Mouse (Mus musculus) layer of hippocampus, adult 9-11 months (tissue): ENCODE measurements around the gene St3gal4.
"Not testable (repeated sequence)": the region's sequence is repeated elsewhere in the genome, so short reads cannot be mapped to it uniquely, and the experiment has no call there.

Source experiments
- DNase-seq: peaks from one replicate; pipeline ENCODE4 v3.0.0; 2022

St3gal4 gene

GRCm38 (mm10) chr9:35119168-35119567, at the start of gene St3gal4:
St3gal4 (minus strand) TSS chr9:35119268.
- DNase-seq = no peak

GRCm38 (mm10) chr9:35166798-35167635, 47.9 kb upstream of the St3gal4 start:
- peak; percentile 38 for DNase-seq

DNA sequence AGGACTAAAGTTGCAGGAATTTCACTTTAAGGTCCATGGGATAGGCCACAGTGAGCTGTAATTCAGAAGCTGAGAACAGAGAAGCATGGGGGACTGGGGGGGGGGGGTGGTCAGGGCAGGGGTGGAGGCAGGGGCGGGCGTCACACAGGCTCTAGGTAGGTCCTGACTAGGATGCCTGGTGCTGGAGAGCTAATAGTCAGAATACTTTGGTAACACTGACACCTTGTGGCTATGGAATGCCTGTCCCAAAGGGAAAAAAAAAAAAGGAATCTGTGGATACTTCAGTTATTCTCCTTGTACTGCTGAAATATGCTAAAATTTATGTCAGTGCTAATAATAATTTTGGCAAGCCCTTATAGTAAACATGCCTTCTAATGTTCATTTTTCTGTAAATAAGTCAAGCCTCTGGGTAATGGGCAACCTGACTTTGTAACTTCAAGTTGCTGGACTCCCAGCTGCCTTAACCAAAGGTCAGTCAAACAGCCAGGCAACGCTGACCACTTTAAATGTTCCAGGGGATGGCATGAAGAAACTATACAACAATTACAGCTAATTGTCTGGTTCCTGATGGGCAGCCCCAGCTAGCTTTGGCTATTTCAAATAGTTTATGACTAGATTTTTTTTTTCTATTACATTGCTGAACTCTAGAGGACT, 47.2 kb upstream of the St3gal4 start:
- DNase-seq = no peak

- DNase-seq = no peak
These were observed 45.2 kb upstream of the St3gal4 start for GRCm38 (mm10) chr9:35164142-35164874.

DNA sequence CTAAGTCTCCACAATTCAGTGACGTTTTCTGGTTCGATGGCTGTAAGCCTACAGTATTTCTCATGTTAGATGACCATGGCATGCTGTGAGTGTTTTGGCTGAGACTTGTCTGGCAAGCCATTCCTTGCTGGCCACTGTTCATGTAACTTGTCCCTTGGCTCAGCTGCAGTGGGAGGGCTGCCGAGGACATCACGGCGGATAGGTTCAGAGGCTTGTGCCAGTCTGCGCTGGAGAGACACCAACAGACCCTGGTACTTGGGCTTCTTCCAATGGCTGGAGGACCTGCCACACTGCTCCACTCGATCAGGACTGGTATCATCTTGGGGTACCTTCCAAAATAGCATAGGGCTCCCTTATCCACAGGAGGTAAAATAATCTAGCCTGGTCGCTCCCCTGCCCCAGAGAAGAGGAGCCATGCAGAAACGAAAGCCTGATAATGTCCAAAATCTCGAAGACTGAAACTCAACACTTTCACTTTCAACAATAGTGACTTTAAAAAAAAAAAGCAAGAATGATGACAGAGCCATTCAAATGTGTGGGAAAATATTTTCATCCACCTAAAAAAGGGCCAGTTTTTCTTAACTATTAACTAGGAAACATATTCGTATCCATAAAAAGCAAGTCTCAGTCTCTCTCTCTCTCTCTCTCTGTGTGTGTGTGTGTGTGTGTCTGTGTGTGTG, 44.1 kb upstream of the St3gal4 start:
- DNase-seq = no peak

- no peak for DNase-seq
These were observed 42.7 kb upstream of the St3gal4 start for GRCm38 (mm10) chr9:35161721-35162120.

- DNase-seq = no peak
These were observed 41.6 kb upstream of the St3gal4 start for GRCm38 (mm10) chr9:35160662-35161061.

- DNase-seq = no peak
These were observed 39.4 kb upstream of the St3gal4 start for GRCm38 (mm10) chr9:35158477-35158876.

DNA sequence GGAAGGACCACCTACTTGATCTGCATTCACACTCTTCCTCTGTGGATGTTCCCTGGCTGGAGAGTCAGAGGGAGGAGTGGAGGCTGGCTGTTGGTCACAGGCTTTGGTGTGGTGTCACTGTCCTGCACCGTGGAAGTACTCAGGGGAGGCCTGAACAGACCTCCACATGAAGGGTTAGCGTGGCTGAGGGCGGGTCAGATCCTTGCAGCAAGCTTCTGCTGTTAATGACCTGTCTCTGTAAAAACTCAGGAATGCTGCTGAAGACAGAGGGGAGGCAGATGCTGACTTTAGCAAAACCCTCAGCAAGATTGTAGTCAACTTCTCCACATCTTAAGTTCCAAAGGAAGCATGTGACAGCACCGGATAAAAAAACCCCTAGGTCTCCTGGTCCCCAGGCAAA, 37.8 kb upstream of the St3gal4 start:
- no peak for DNase-seq

GRCm38 (mm10) chr9:35156002-35156710, 37.1 kb upstream of the St3gal4 start:
- peak; percentile 52 for DNase-seq

DNA sequence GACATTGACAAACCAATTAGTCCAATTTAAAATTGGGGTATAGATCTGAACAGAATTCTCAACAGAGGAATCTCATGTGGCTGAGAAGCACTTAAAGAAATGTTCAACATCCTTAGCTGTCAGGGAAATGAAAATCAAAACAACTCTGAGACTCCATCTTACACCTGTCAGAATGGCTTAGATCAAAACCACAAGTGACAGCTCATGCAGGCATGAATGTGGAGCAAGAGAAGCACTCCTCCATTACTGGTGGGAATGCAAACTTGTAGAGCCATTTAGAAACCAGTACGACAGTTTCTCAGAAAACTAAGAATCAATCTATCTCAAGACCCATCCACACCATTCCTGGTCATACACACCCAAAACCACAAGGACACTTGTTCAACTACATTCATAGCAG, 33.9 kb upstream of the St3gal4 start:
- DNase-seq = no peak

GRCm38 (mm10) chr9:35148822-35149221, 29.8 kb upstream of the St3gal4 start:
- DNase-seq = not testable (repeated sequence)

- not testable (repeated sequence) for DNase-seq
These were observed 28.2 kb upstream of the St3gal4 start for GRCm38 (mm10) chr9:35147261-35147660.

- no peak for DNase-seq
These were observed 26.8 kb upstream of the St3gal4 start for GRCm38 (mm10) chr9:35145829-35146228.

DNA sequence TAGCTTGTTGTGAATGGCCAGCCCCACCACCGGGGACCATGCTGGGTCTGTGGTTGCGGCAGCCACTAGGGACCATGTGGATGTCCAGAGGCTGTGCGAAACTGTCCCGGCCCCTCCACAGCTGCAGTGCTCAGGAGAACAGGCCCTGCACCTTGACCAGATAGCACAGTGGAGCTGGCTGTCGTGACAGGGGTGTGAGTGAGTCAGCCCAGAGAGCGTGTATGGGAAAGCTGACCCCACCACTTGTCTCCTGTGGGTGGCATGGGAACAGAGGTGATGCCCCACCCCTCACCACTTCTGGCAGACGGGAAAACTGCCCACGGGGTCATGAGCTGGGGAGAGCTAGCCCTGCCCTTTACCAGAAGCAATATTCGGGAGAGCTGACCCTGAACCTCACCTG, 26.1 kb upstream of the St3gal4 start:
- no peak for DNase-seq

DNA sequence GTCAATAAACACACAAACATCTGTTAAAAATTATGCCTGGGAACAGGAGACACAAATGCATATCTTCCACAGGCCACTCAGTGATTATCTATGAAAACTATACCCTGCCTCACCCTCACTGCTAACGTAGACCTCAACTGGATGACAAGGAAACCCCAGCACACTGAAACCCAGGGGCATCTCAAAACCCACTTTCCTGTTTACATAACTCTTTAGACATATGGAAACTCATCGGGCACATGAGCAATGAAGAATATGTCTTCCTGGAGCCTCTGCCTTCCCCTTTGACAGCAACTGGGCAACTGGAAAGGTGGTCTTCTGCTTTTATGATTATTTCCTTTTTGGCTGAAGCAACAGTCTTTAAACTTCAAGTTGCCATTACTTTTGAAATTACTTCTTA, 23.2 kb upstream of the St3gal4 start:
- no peak for DNase-seq

- no peak for DNase-seq
These were observed 20.2 kb upstream of the St3gal4 start for GRCm38 (mm10) chr9:35139231-35139744.

- DNase-seq = no peak
These were observed 19.0 kb upstream of the St3gal4 start for GRCm38 (mm10) chr9:35138029-35138428.

GRCm38 (mm10) chr9:35135575-35135974, 16.5 kb upstream of the St3gal4 start:
- no peak for DNase-seq

DNA sequence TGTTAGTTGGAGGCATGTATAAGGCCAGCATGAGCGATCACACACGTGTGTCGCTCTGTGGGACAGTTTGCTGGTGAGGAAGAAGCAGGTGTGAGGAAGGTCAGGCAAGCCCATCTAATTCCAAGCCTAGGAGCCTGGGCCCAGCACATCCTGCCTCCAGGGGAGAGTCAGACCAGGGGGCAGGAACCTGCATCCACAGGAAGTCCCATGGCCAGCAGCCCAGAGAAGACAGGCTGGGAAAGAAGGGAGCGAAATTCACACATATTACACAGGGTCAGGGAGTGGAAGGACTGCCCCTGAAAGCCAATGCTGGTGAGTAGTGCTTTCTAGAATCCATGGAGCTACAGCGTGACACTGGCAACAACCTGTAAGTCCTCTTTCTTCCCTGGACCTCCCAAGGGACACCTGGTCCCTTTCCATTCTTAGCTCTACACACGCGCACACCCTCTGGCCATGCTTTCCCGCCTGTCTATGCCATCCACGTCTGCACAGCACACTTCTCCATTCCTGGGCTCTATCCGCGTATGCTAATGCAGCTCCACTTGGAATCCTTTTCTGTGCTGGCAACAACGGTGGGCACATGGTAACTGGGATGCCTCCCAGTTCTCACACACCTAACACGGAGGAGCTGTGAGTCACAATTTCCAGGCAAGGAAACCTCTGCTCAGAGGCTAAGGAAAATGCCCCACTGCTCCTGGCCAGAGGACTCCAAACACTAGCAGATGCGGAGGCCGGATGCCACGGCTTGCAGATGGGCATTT, 12.7 kb upstream of the St3gal4 start:
- DNase-seq = peak; percentile 64

GRCm38 (mm10) chr9:35128995-35129418, 9.9 kb upstream of the St3gal4 start:
- DNase-seq = no peak
